ENCODE assay signal across 11 mouse cellular contexts in the genomic region with DNA sequence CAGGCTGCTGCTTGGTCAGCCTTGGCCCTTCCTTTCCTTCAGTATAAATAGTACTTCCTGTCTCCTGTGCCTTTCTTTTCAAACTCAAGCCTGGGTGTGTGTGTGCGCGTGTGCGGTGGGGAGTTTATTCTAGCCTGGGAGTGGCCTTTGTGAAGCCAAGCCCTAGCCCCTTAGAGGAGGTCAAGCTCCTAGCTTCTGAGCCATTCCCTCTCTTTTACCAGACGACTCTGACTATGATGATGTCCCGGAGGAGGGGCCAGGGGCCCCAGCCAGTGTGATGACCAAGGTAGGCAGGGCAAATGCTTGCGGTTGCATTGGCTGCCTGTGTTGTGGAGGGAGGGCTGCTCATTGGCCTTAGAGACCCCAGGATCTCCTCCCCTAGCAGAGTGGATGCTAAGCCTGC. TPM values are rescaled to one million over a fixed set of nuclear protein-coding genes. Genes with fewer than 3 reads are reported as not detected.
DNase-seq lines count a peak whose midpoint lies in the region; ATAC-seq lines count a peak whose summit lies in the region.
"Had no signal": no experiment of that assay in that cellular context is flagged by ENCODE, and none has a peak within 500 bp of the region (broad histone marks: within the 10 kb centered on the region; RNA-seq: fewer than 3 reads in every experiment).

No protein-coding gene starts in this region.

- peak overlapping the region; percentile 72 for H3K27ac ChIP-seq in hindbrain, embryonic 10.5 days
- no peak overlapping the region for H3K27ac ChIP-seq in hindbrain, embryonic 12.5 days
- peak overlapping the region; percentile 66 for H3K27ac ChIP-seq in limb, embryonic 10.5 days
- H3K27ac ChIP-seq in midbrain, embryonic 15.5 days = no peak overlapping the region
- H3K27ac ChIP-seq: midbrain, embryonic 12.5 days had no signal

- DNase-seq in hindbrain, embryonic 10.5 days (ENCODE audit: low spot score) = peak; percentile 41
- peak; percentile 51 for DNase-seq in embryo, embryonic 11 days
- no peak for DNase-seq in limb, embryonic 10.5 days (ENCODE audit: low spot score)
- DNase-seq in lung, postnatal 4 days = peak; percentile 67 to 80
- DNase-seq in frontal cortex, postnatal 25 days (ENCODE audit: low spot score in 2 of 2) = no peak
- no peak for DNase-seq in urinary bladder, postnatal 36 days (ENCODE audit: low spot score in 2 of 2)
- DNase-seq: right cerebral cortex, postnatal 25 days had no signal

- no peaks in the 10 kb centered on the region for H3K36me3 ChIP-seq in hindbrain, embryonic 10.5 days
- no peaks in the 10 kb centered on the region for H3K36me3 ChIP-seq in hindbrain, embryonic 12.5 days
- H3K36me3 ChIP-seq in limb, embryonic 10.5 days = peaks cover 16% of the 10 kb centered on the region; the same call in 1 of the 2 replicates
- H3K36me3 ChIP-seq in midbrain, embryonic 15.5 days (replicated peaks) = no peaks in the 10 kb centered on the region
- H3K36me3 ChIP-seq: midbrain, embryonic 12.5 days had no signal

- no peaks in the 10 kb centered on the region for H3K27me3 ChIP-seq in hindbrain, embryonic 10.5 days (ENCODE audit: insufficient read depth, poor library complexity, severe bottlenecking)
- H3K27me3 ChIP-seq in hindbrain, embryonic 12.5 days = no peaks in the 10 kb centered on the region
- H3K27me3 ChIP-seq in limb, embryonic 10.5 days (ENCODE audit: low read depth, poor library complexity, severe bottlenecking) = no peaks in the 10 kb centered on the region
- H3K27me3 ChIP-seq in midbrain, embryonic 15.5 days (replicated peaks) = no peaks in the 10 kb centered on the region
- H3K27me3 ChIP-seq: CH12.LX; midbrain, embryonic 12.5 days had no signal

- no peaks in the 10 kb centered on the region for H3K9me3 ChIP-seq in hindbrain, embryonic 10.5 days
- no peaks in the 10 kb centered on the region for H3K9me3 ChIP-seq in hindbrain, embryonic 12.5 days (replicated peaks)
- no peaks in the 10 kb centered on the region for H3K9me3 ChIP-seq in limb, embryonic 10.5 days (replicated peaks)
- H3K9me3 ChIP-seq in midbrain, embryonic 15.5 days = no peaks in the 10 kb centered on the region
- H3K9me3 ChIP-seq: midbrain, embryonic 12.5 days had no signal

- no peak for ATAC-seq in hindbrain, embryonic 12.5 days (ENCODE audit: low FRiP score)
- ATAC-seq in midbrain, embryonic 15.5 days (replicated peaks) = no peak

- H3K4me3 ChIP-seq in hindbrain, embryonic 10.5 days = no peak overlapping the region
- no peak overlapping the region for H3K4me3 ChIP-seq in hindbrain, embryonic 12.5 days
- no peak overlapping the region for H3K4me3 ChIP-seq in limb, embryonic 10.5 days
- H3K4me3 ChIP-seq in midbrain, embryonic 15.5 days = no peak overlapping the region
- H3K4me3 ChIP-seq: midbrain, embryonic 12.5 days had no signal

- H3K9ac ChIP-seq in hindbrain, embryonic 12.5 days = no peak overlapping the region
- H3K9ac ChIP-seq in midbrain, embryonic 15.5 days = no peak overlapping the region
- H3K9ac ChIP-seq: midbrain, embryonic 12.5 days had no signal

- no peak overlapping the region for H3K4me2 ChIP-seq in hindbrain, embryonic 12.5 days (replicated peaks)
- H3K4me2 ChIP-seq in midbrain, embryonic 15.5 days = no peak overlapping the region
- H3K4me2 ChIP-seq: midbrain, embryonic 12.5 days had no signal

- H3K4me1 ChIP-seq in hindbrain, embryonic 10.5 days (replicated peaks) = peaks cover 25% of the 10 kb centered on the region
- peaks cover 8% of the 10 kb centered on the region for H3K4me1 ChIP-seq in hindbrain, embryonic 12.5 days
- H3K4me1 ChIP-seq in limb, embryonic 10.5 days = peaks cover 21% of the 10 kb centered on the region
- no peaks in the 10 kb centered on the region for H3K4me1 ChIP-seq in midbrain, embryonic 15.5 days

- WGBS in hindbrain, embryonic 10.5 days = 41% methylated on average over 6 of the region's 6 CpGs
- WGBS in hindbrain, embryonic 12.5 days = 47% methylated on average over 6 of the region's 6 CpGs
- WGBS in limb, embryonic 10.5 days = 53% methylated on average over 6 of the region's 6 CpGs
- WGBS in midbrain, embryonic 15.5 days = 47% methylated on average over 6 of the region's 6 CpGs

RNA-seq across cellular contexts. Expression of gene Gm45837, which starts 25.4 kb away (rescaled TPM):
- 0.82 and 1.3 TPM in 2 replicates for polyA plus RNA-seq in hindbrain, embryonic 10.5 days (2016; fragmentation: Nextera tagmentation; extraction: Ambion mirVana)
- not detected in 2 replicates for polyA plus RNA-seq in hindbrain, embryonic 12.5 days (2016; fragmentation: Nextera tagmentation; extraction: Ambion mirVana)
- 0.06 TPM in 1 of 2 replicates, not detected in the other for polyA plus RNA-seq in limb, embryonic 10.5 days (2016; fragmentation: Nextera tagmentation; extraction: Ambion mirVana)
- not detected in 2 replicates for polyA plus RNA-seq in midbrain, embryonic 15.5 days (2015; fragmentation: Nextera tagmentation; extraction: Ambion mirVana)
- polyA plus RNA-seq: midbrain, embryonic 12.5 days had no signal

RNA-seq across cellular contexts. Expression of gene Pde2a, which starts 36.2 kb away (rescaled TPM):
- polyA plus RNA-seq in hindbrain, embryonic 10.5 days (2016; fragmentation: Nextera tagmentation; extraction: Ambion mirVana) = 18.3 and 30.3 TPM in 2 replicates
- 26.9 and 27.4 TPM in 2 replicates for polyA plus RNA-seq in hindbrain, embryonic 12.5 days (2016; fragmentation: Nextera tagmentation; extraction: Ambion mirVana)
- 9.2 and 9.3 TPM in 2 replicates for polyA plus RNA-seq in limb, embryonic 10.5 days (2016; fragmentation: Nextera tagmentation; extraction: Ambion mirVana)
- polyA plus RNA-seq in midbrain, embryonic 15.5 days (2015; fragmentation: Nextera tagmentation; extraction: Ambion mirVana) = 31.4 and 32.2 TPM in 2 replicates

RNA-seq across cellular contexts. Expression of gene Arap1, which starts 37.5 kb away (rescaled TPM):
- 14.7 and 19.2 TPM in 2 replicates for polyA plus RNA-seq in hindbrain, embryonic 10.5 days (2016; fragmentation: Nextera tagmentation; extraction: Ambion mirVana)
- polyA plus RNA-seq in hindbrain, embryonic 12.5 days (2016; fragmentation: Nextera tagmentation; extraction: Ambion mirVana) = 17.2 and 26.9 TPM in 2 replicates
- polyA plus RNA-seq in limb, embryonic 10.5 days (2016; fragmentation: Nextera tagmentation; extraction: Ambion mirVana) = 13.1 and 20.5 TPM in 2 replicates
- polyA plus RNA-seq in midbrain, embryonic 15.5 days (2015; fragmentation: Nextera tagmentation; extraction: Ambion mirVana) = 10.4 and 10.6 TPM in 2 replicates

Comparison
In these comparisons a context has a peak if more than half of its experiments do, and no peak if none do; other contexts are left out.
1. H3K27ac ChIP-seq: peak in hindbrain, embryonic 10.5 days (single experiment) and limb, embryonic 10.5 days (single experiment); none in hindbrain, embryonic 12.5 days (single experiment) and midbrain, embryonic 15.5 days (single experiment).
2. DNase-seq: peak in hindbrain, embryonic 10.5 days (single experiment), embryo, embryonic 11 days (single experiment) and lung, postnatal 4 days (2 of 2); none in limb, embryonic 10.5 days (single experiment), frontal cortex, postnatal 25 days (0 of 2) and urinary bladder, postnatal 36 days (0 of 2).